Mouse (Mus musculus) spleen, adult 2 months (tissue): ENCODE results near the gene Gm44579.

Experiments
- CTCF ChIP-seq: fragments of 200-500 bp; IDR thresholded peaks from 2 replicates; pipeline ENCODE4 v1.5.1; 2011; ENCODE audit warnings: mild to moderate bottlenecking, inconsistent platforms; ENCODE audit not compliant: insufficient read depth, insufficient read length, insufficient replicate concordance; ENCODE audit errors: extremely low read depth
- POLR2A ChIP-seq: fragments of 200-500 bp; IDR thresholded peaks from 2 replicates; pipeline ENCODE4 v1.6.1; 2011; ENCODE audit warnings: low read depth, low read length, inconsistent platforms

DNA sequence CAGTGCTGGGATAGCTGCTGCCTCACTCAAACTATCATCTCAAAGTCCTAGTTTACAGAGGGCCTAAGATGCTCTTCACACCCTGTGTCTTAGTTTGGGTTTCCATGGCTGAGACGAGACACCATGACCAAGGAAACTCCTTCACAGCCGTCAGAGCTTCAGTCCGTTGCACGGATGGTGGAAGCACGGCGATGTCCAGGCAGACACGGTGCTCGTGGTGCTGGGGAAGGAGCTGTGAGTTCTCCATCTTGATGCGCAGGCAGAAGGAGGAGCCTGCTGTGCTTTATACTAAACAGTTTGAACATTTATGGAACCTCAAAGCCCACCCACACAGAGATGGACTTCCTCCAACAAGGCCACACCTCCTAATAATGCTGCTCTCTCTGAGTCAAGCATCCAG, 83.9 kb downstream of the Gm44579 start:
- TF ChIP-seq CTCF (no peak), POLR2A (no peak)
